ENCODE assay signal across 32 mouse cellular contexts in genomic region chr3:145078405-145078804, GRCm38 (mm10). TPM values are rescaled to one million over a fixed set of nuclear protein-coding genes. Genes with fewer than 3 reads are reported as not detected.
A peak's percentile ranks its signal among the peaks of the same experiment; 100 is the strongest.
DNase-seq lines count a peak whose midpoint lies in the region; ATAC-seq and TF ChIP-seq lines count a peak whose summit lies in the region.
"Had no signal": no experiment of that assay in that cellular context is flagged by ENCODE, and none has a peak within 500 bp of the region (broad histone marks: within the 10 kb centered on the region; RNA-seq: fewer than 3 reads in every experiment).

No protein-coding gene starts in this region.

- H3K9me3 ChIP-seq in intestine, embryonic 15.5 days, result no peaks in the 10 kb centered on the region
- no peaks in the 10 kb centered on the region for H3K9me3 ChIP-seq in intestine, embryonic 16.5 days (ENCODE audit: control insufficient read depth, low read length)
- no peaks in the 10 kb centered on the region for H3K9me3 ChIP-seq in lung, postnatal 0 days (ENCODE audit: low read length)
- no peaks in the 10 kb centered on the region for H3K9me3 ChIP-seq in stomach, embryonic 16.5 days (replicated peaks; ENCODE audit: control insufficient read depth, low read length)
- H3K9me3 ChIP-seq: embryonic facial prominence, embryonic 13.5 days; embryonic facial prominence, embryonic 15.5 days; forebrain, embryonic 10.5 days; forebrain, embryonic 12.5 days; G1E had no signal

- H3K4me3 ChIP-seq in intestine, embryonic 15.5 days (replicated peaks), result no peak overlapping the region
- no peak overlapping the region for H3K4me3 ChIP-seq in intestine, embryonic 16.5 days (ENCODE audit: low read length)
- no peak overlapping the region for H3K4me3 ChIP-seq in lung, postnatal 0 days (ENCODE audit: low read depth, low read length)
- no peak overlapping the region for H3K4me3 ChIP-seq in lung, adult 2 months (replicated peaks; ENCODE audit: extremely low read depth, low read depth, low read length)
- no peak overlapping the region for H3K4me3 ChIP-seq in stomach, embryonic 16.5 days (replicated peaks; ENCODE audit: low read length)
- H3K4me3 ChIP-seq: embryonic facial prominence, embryonic 13.5 days; embryonic facial prominence, embryonic 15.5 days; erythroblast, embryonic 14.5 days; forebrain, embryonic 10.5 days; forebrain, embryonic 12.5 days had no signal

- DNase-seq in heart, adult 11 months, result peak; percentile 21
- no peak for DNase-seq in heart, postnatal 10 days
- DNase-seq in lung, postnatal 0 days (ENCODE audit: low spot score), result peak; percentile 5
- no peak for DNase-seq in lung, adult 2 months
- DNase-seq: adrenal gland, adult 8-10 months; adrenal gland, postnatal 25 days; B cell, adult 2 months; cerebellum, adult 11 months; cerebellum, adult 18-20 months; cerebellum, adult 8-10 months; cerebellum, adult 9-11 months; cerebellum, postnatal 14 days; cerebellum, postnatal 36 days; embryo, embryonic 11 days had no signal

- H3K4me1 ChIP-seq in intestine, embryonic 15.5 days (replicated peaks), result no peaks in the 10 kb centered on the region
- H3K4me1 ChIP-seq in intestine, embryonic 16.5 days (ENCODE audit: control insufficient read depth, insufficient read depth, low read length), result 0 out of 2 replicates have a peak, but pooled peaks cover 2% of the 10 kb centered on the region
- H3K4me1 ChIP-seq in lung, postnatal 0 days (ENCODE audit: insufficient read depth, low read depth, low read length), result no peaks in the 10 kb centered on the region
- H3K4me1 ChIP-seq in lung, adult 2 months (ENCODE audit: control insufficient read depth, insufficient read depth, low read length), result no peaks in the 10 kb centered on the region
- H3K4me1 ChIP-seq in stomach, embryonic 16.5 days (ENCODE audit: control insufficient read depth, insufficient read depth, low read length), result no peaks in the 10 kb centered on the region
- H3K4me1 ChIP-seq: embryonic facial prominence, embryonic 13.5 days; embryonic facial prominence, embryonic 15.5 days; forebrain, embryonic 10.5 days; forebrain, embryonic 12.5 days had no signal

- peak; percentile 37; the same call in 1 of the 2 replicates for ATAC-seq in intestine, embryonic 15.5 days
- no peak for ATAC-seq in intestine, embryonic 16.5 days
- ATAC-seq in lung, postnatal 0 days, result peak; percentile 60; the same call in 1 of the 2 replicates
- peak; percentile 50; the same call in 1 of the 2 replicates for ATAC-seq in stomach, embryonic 16.5 days (ENCODE audit: insufficient read depth, low FRiP score)
- ATAC-seq: activated CD4-positive, CD25-positive, alpha-beta regulatory T cell, adult 4 months; CD4-positive, CD25-positive, alpha-beta regulatory T cell, adult 4 months; forebrain, embryonic 14.5 days; Patski had no signal

- intact Hi-C loops in heart, postnatal 10 days (cut with DNase I), result no loop called here

- TF ChIP-seq CTCF in lung, postnatal 0 days (IDR thresholded peaks at IDR 0.05), result no peak
- no peak for TF ChIP-seq CTCF in lung, adult 2 months (IDR thresholded peaks at IDR 0.05; ENCODE audit: insufficient read depth, low read length)

- no peak overlapping the region for H3K9ac ChIP-seq in intestine, embryonic 15.5 days
- H3K9ac ChIP-seq in intestine, embryonic 16.5 days (ENCODE audit: low read depth, low read length), result no peak overlapping the region
- no peak overlapping the region for H3K9ac ChIP-seq in lung, postnatal 0 days (replicated peaks; ENCODE audit: low read depth)
- no peak overlapping the region for H3K9ac ChIP-seq in stomach, embryonic 16.5 days (ENCODE audit: low read length)
- H3K9ac ChIP-seq: embryonic facial prominence, embryonic 13.5 days; embryonic facial prominence, embryonic 15.5 days; forebrain, embryonic 12.5 days had no signal

- H3K4me2 ChIP-seq in intestine, embryonic 15.5 days (replicated peaks), result no peak overlapping the region
- H3K4me2 ChIP-seq in intestine, embryonic 16.5 days (ENCODE audit: low read depth, low read length), result no peak overlapping the region
- no peak overlapping the region for H3K4me2 ChIP-seq in lung, postnatal 0 days (replicated peaks; ENCODE audit: low read depth, low read length)
- no peak overlapping the region for H3K4me2 ChIP-seq in stomach, embryonic 16.5 days (ENCODE audit: low read depth, low read length)
- H3K4me2 ChIP-seq: embryonic facial prominence, embryonic 13.5 days; embryonic facial prominence, embryonic 15.5 days; forebrain, embryonic 12.5 days had no signal

- no peaks in the 10 kb centered on the region for H3K36me3 ChIP-seq in intestine, embryonic 15.5 days
- no peaks in the 10 kb centered on the region for H3K36me3 ChIP-seq in intestine, embryonic 16.5 days (ENCODE audit: control insufficient read depth, insufficient read depth, low read length)
- H3K36me3 ChIP-seq in lung, postnatal 0 days (ENCODE audit: insufficient read depth, low read length), result no peaks in the 10 kb centered on the region
- H3K36me3 ChIP-seq in stomach, embryonic 16.5 days (ENCODE audit: control insufficient read depth, insufficient read depth, low read length), result no peaks in the 10 kb centered on the region
- H3K36me3 ChIP-seq: embryonic facial prominence, embryonic 13.5 days; embryonic facial prominence, embryonic 15.5 days; forebrain, embryonic 10.5 days; forebrain, embryonic 12.5 days; G1E had no signal

- H3K27ac ChIP-seq in intestine, embryonic 15.5 days, result no peak overlapping the region
- no peak overlapping the region for H3K27ac ChIP-seq in intestine, embryonic 16.5 days (ENCODE audit: low read length)
- no peak overlapping the region for H3K27ac ChIP-seq in lung, postnatal 0 days (ENCODE audit: low read length)
- no peak overlapping the region for H3K27ac ChIP-seq in stomach, embryonic 16.5 days (ENCODE audit: low read length)
- H3K27ac ChIP-seq: embryonic facial prominence, embryonic 13.5 days; embryonic facial prominence, embryonic 15.5 days; forebrain, embryonic 10.5 days; forebrain, embryonic 12.5 days had no signal

- WGBS in intestine, embryonic 15.5 days, result 45% methylated on average over 6 of the region's 6 CpGs
- 51% methylated on average over 6 of the region's 6 CpGs for WGBS in intestine, embryonic 16.5 days
- 36% methylated on average over 6 of the region's 6 CpGs for WGBS in lung, postnatal 0 days
- WGBS in lung, adult 2 months, result 38% methylated on average over 6 of the region's 6 CpGs
- WGBS in stomach, embryonic 16.5 days, result 31% methylated on average over 6 of the region's 6 CpGs

- no peak for TF ChIP-seq POLR2A in lung, adult 2 months (IDR thresholded peaks at IDR 0.05; ENCODE audit: borderline replicate concordance, extremely low read depth, low read depth, low read length)

- TF ChIP-seq EP300 in lung, postnatal 0 days (IDR thresholded peaks at IDR 0.05), result no peak; the same call in 1 of the 2 replicates

- no peaks in the 10 kb centered on the region for H3K27me3 ChIP-seq in intestine, embryonic 15.5 days (replicated peaks)
- H3K27me3 ChIP-seq in intestine, embryonic 16.5 days (replicated peaks; ENCODE audit: control insufficient read depth, insufficient read depth, low read length), result no peaks in the 10 kb centered on the region
- H3K27me3 ChIP-seq in lung, postnatal 0 days (replicated peaks; ENCODE audit: insufficient read depth, low read length), result no peaks in the 10 kb centered on the region
- no peaks in the 10 kb centered on the region for H3K27me3 ChIP-seq in stomach, embryonic 16.5 days (ENCODE audit: control insufficient read depth, insufficient read depth, low read length)
- H3K27me3 ChIP-seq: CH12.LX; embryonic facial prominence, embryonic 13.5 days; embryonic facial prominence, embryonic 15.5 days; forebrain, embryonic 12.5 days; Patski had no signal

RNA-seq across cellular contexts. Expression of gene Clca2, which starts 20.8 kb away (rescaled TPM):
- under 1 TPM; 0.10 to 0.15 TPM for total RNA-seq in heart, postnatal 10 days (2021)
- polyA plus RNA-seq in intestine, embryonic 15.5 days (2015; fragmentation: Nextera tagmentation; extraction: Ambion mirVana), result 0.35 and 0.50 TPM in 2 replicates
- 0.12 and 0.17 TPM in 2 replicates for polyA plus RNA-seq in intestine, embryonic 16.5 days (2015; fragmentation: Nextera tagmentation; extraction: Ambion mirVana)
- polyA plus RNA-seq in lung, postnatal 0 days (2015; fragmentation: Nextera tagmentation; extraction: Ambion mirVana), result 0.11 and 0.16 TPM in 2 replicates
- 0.08 and 0.91 TPM in 2 replicates for polyA plus RNA-seq in lung, adult 2 months (2012; rRNA removed)
- polyA plus RNA-seq in stomach, embryonic 16.5 days (2015; fragmentation: Nextera tagmentation; extraction: Ambion mirVana), result 2.2 and 2.3 TPM in 2 replicates
- total RNA-seq: adrenal gland, postnatal 25 days; common myeloid progenitor, adult 5-6 weeks had no signal
- polyA plus RNA-seq: activated CD4-positive, CD25-positive, alpha-beta regulatory T cell, adult 4 months; CD4-positive, CD25-positive, alpha-beta regulatory T cell, adult 4 months; erythroblast, embryonic 14.5 days; G1E had no signal

RNA-seq across cellular contexts. Expression of gene Odf2l, which starts 40.0 kb away (rescaled TPM):
- 10 to 100 TPM; 15.2 to 16.7 TPM for total RNA-seq in heart, postnatal 10 days (2021)
- polyA plus RNA-seq in intestine, embryonic 15.5 days (2015; fragmentation: Nextera tagmentation; extraction: Ambion mirVana), result 14.2 and 18.1 TPM in 2 replicates
- polyA plus RNA-seq in intestine, embryonic 16.5 days (2015; fragmentation: Nextera tagmentation; extraction: Ambion mirVana), result 13.1 and 14.7 TPM in 2 replicates
- 8.6 and 10.1 TPM in 2 replicates for polyA plus RNA-seq in lung, postnatal 0 days (2015; fragmentation: Nextera tagmentation; extraction: Ambion mirVana)
- polyA plus RNA-seq in lung, adult 2 months (2012; rRNA removed), result 1.8 and 2.6 TPM in 2 replicates
- 14.6 and 16.7 TPM in 2 replicates for polyA plus RNA-seq in stomach, embryonic 16.5 days (2015; fragmentation: Nextera tagmentation; extraction: Ambion mirVana)

RNA-seq across cellular contexts. Expression of gene Clca1, which starts 45.8 kb away (rescaled TPM):
- total RNA-seq in heart, postnatal 10 days (2021), result not detected
- polyA plus RNA-seq in intestine, embryonic 15.5 days (2015; fragmentation: Nextera tagmentation; extraction: Ambion mirVana), result 32.6 and 55.4 TPM in 2 replicates
- polyA plus RNA-seq in intestine, embryonic 16.5 days (2015; fragmentation: Nextera tagmentation; extraction: Ambion mirVana), result 115 and 130 TPM in 2 replicates
- polyA plus RNA-seq in lung, postnatal 0 days (2015; fragmentation: Nextera tagmentation; extraction: Ambion mirVana), result not detected in 2 replicates
- polyA plus RNA-seq in lung, adult 2 months (2012; rRNA removed), result 0.53 and 2.9 TPM in 2 replicates
- polyA plus RNA-seq in stomach, embryonic 16.5 days (2015; fragmentation: Nextera tagmentation; extraction: Ambion mirVana), result 10.7 and 11.8 TPM in 2 replicates
- total RNA-seq: adrenal gland, adult 18-20 months; adrenal gland, adult 8-10 months; adrenal gland, postnatal 25 days; adrenal gland, postnatal 4 days; common myeloid progenitor, adult 5-6 weeks had no signal
- polyA plus RNA-seq: activated CD4-positive, CD25-positive, alpha-beta regulatory T cell, adult 4 months; CD4-positive, CD25-positive, alpha-beta regulatory T cell, adult 4 months; embryonic facial prominence, embryonic 11.5 days; embryonic facial prominence, embryonic 13.5 days; erythroblast, embryonic 14.5 days; forebrain, embryonic 10.5 days; forebrain, embryonic 12.5 days; forebrain, embryonic 14.5 days; G1E; Patski had no signal

Comparison
In these comparisons a context has a peak if more than half of its experiments do, and no peak if none do; other contexts are left out.
1. DNase-seq: peak in heart, adult 11 months (single experiment) and lung, postnatal 0 days (single experiment); none in heart, postnatal 10 days (0 of 2) and lung, adult 2 months (single experiment).